Mouse (Mus musculus) hindbrain, embryonic 14.5 days (tissue): ENCODE measurements around the gene Birc2. TPM values are rescaled to one million over a fixed set of nuclear protein-coding genes. Genes with fewer than 3 reads are reported as not detected.

Experiments used
- ATAC-seq: fragments of 200-750 bp; cut with Nextera tagmentation; 2 replicates; pipeline ENCODE4 v1.8.0; 2017; ENCODE audit warnings: moderate number of reproducible peaks, mild to moderate bottlenecking, moderate TSS enrichment, moderate library complexity; ENCODE audit not compliant: low FRiP score
- DNase-seq: peaks from one replicate; pipeline ENCODE4 v3.0.0-alpha.2; 2015; ENCODE audit warnings: low spot score
- H3K27ac ChIP-seq: fragments of 300-500 bp; sonication (generic); 2 replicates; pipeline ENCODE4 v1.5.1; 2014; ENCODE audit warnings: mild to moderate bottlenecking, moderate library complexity
- H3K27me3 ChIP-seq: fragments of 300-500 bp; sonication (generic); 2 replicates; pipeline ENCODE4 v1.6.1; 2014; ENCODE audit warnings: mild to moderate bottlenecking, low read length, mixed read lengths; ENCODE audit not compliant: control insufficient read depth, insufficient read depth
- H3K36me3 ChIP-seq: fragments of 300-500 bp; sonication (generic); replicated peaks from 2 replicates; pipeline ENCODE4 v1.6.1; 2014; ENCODE audit not compliant: control insufficient read depth, insufficient read depth
- H3K4me1 ChIP-seq: fragments of 300-500 bp; sonication (generic); replicated peaks from 2 replicates; pipeline ENCODE4 v1.6.1; 2014; ENCODE audit warnings: antibody characterized with exemption, low read length, mixed read lengths; ENCODE audit not compliant: control insufficient read depth, insufficient read depth
- H3K4me2 ChIP-seq: fragments of 300-500 bp; sonication (generic); replicated peaks from 2 replicates; pipeline ENCODE4 v1.6.1; 2014; ENCODE audit warnings: mild to moderate bottlenecking, moderate library complexity
- H3K4me3 ChIP-seq: fragments of 300-500 bp; sonication (generic); replicated peaks from 2 replicates; pipeline ENCODE4 v1.5.1; 2014; ENCODE audit warnings: mild to moderate bottlenecking, low read length
- H3K9ac ChIP-seq: fragments of 300-500 bp; sonication (generic); 2 replicates; pipeline ENCODE4 v1.6.1; 2014
- H3K9me3 ChIP-seq: fragments of 300-500 bp; sonication (generic); 2 replicates; pipeline ENCODE4 v1.6.1; 2016; ENCODE audit warnings: low read length; ENCODE audit not compliant: control insufficient read depth
- WGBS: fragments of 180-500 bp; shearing (Covaris S2); extraction: QIAGEN DNeasy Blood & Tissue Kit; methylation state at CpG from one replicate; pipeline ENCODE4 v1.1.7; 2014; 5-methylcytosine and 5-hydroxymethylcytosine counted together
- polyA plus RNA-seq: library from polyadenylated mRNA; unstranded; fragments of >200 nt; fragmentation: Nextera tagmentation; extraction: Ambion mirVana; gene quantifications from 2 replicates; pipeline ENCODE4 v1.2.1, GENCODE M21; 2014

Birc2 gene
- polyA plus RNA-seq, 1 experiment from 2014 or later = 48.9 TPM

DNA sequence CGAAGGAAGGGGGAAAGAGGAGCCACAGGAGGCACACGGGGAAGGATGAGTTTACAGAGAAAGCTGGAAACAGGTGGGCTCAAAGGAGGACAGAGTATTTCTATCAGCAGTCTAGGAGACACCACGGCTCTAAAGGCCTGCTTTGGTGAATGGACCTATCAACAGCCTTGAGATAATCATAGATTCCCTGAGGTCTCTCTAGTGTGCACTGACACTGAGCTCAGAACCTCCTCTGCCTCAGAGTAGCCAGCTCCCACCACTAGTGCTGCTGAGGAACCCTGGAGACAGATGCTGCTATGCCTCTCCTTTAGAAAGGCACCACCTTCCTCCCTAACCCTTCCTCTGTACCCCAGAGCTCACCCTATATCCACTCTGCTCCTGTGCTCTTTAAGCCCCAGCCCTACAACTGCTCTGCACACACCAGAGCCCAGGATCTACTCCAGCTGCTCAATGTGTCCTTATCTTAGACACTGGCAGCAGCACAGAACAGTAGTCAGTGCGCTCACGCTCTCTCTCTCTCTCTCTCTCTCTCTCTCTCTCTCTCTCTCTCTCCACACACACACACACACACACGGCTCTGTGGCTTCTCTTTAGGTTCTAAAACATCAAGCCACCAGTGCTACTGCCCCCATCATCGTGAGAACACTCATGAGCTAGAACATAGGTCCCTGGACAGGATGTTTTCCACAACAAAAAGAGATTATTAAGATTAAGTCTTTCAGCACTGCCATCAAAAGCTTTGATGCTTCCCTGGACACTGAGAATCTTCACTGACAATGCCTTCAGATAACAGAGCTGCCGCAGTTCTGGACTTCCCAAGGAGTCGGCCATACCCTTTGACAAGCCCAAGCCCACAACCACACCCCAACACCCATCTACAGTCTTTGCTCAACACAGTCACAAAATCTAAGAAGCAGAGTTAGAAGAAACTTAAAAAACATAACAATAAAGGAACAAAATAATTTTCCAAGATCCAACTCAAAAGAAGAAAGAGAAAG lies 7.0 kb downstream of the Birc2 start:
- H3K27ac ChIP-seq = no peak overlapping the region
- peaks cover 21% of the 10 kb centered on the region for H3K36me3 ChIP-seq
- H3K4me2 ChIP-seq = peak overlapping the region; percentile 41
- H3K4me3 ChIP-seq = no peak overlapping the region
- H3K9me3 ChIP-seq = no peaks in the 10 kb centered on the region
- peaks cover 43% of the 10 kb centered on the region for H3K4me1 ChIP-seq
- no peak overlapping the region for H3K9ac ChIP-seq
- no peaks in the 10 kb centered on the region for H3K27me3 ChIP-seq
- ATAC-seq = no peak
- 86% methylated on average over 9 of the region's 9 CpGs for WGBS
- no peak for DNase-seq

DNA sequence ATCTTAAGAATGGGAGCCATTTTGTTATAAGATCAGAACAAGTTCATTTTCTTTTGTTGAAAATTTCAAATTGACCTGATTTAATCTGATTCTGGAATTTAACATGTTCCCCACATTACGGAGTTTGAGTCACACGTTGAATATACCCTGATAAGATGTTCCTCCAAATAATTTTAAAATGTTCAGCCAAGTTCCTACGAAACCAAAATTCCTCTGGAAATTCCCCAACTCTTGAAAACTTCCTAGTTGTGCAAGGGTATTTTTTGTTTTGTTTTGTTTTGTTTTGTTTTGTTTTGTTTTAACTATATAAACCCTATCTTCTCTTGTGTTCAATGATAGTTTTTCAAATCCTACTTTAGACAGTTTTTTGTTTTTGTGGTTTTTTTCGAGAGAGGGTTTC lies 8.2 kb downstream of the Birc2 start:
- WGBS = 97% methylated on average over 4 of the region's 4 CpGs
- Histone ChIP-seq H3K4me1 (peaks cover 38% of the 10 kb centered on the region), H3K9ac (no peak overlapping the region), H3K4me3 (no peak overlapping the region), H3K27me3 (no peaks in the 10 kb centered on the region), H3K9me3 (no peaks in the 10 kb centered on the region), H3K27ac (no peak overlapping the region), H3K4me2 (no peak overlapping the region), H3K36me3 (peaks cover 19% of the 10 kb centered on the region)
- DNase-seq (no peak), ATAC-seq (no peak)

DNA sequence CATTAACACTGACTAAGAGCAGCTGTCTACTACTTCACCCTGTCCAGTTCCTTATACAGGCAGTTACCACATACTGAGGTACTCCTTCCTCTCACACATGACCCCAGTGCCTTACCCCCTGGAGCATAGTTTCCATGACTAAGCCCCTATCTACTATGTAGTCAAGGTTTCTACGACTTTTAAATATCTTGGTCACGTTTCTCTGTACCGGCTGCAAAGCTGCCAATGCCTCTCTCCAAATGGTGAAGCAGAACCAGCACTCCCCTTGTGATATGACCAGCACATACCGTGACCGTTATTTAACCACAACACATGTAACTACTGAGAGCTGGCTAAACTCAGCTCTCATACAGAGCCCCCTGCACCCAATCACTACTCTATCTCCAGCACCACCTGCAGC lies 11.9 kb downstream of the Birc2 start:
- DNase-seq = no peak
- H3K4me1 ChIP-seq = peaks cover 6% of the 10 kb centered on the region; the same call in 1 of the 2 replicates
- H3K4me3 ChIP-seq = no peak overlapping the region
- H3K4me2 ChIP-seq = no peak overlapping the region
- no peak overlapping the region for H3K9ac ChIP-seq
- H3K36me3 ChIP-seq = peaks cover 25% of the 10 kb centered on the region
- H3K27me3 ChIP-seq = no peaks in the 10 kb centered on the region
- ATAC-seq = no peak
- no peak overlapping the region for H3K27ac ChIP-seq
- no peaks in the 10 kb centered on the region for H3K9me3 ChIP-seq
- 94% methylated on average over 5 of the region's 5 CpGs for WGBS

DNA sequence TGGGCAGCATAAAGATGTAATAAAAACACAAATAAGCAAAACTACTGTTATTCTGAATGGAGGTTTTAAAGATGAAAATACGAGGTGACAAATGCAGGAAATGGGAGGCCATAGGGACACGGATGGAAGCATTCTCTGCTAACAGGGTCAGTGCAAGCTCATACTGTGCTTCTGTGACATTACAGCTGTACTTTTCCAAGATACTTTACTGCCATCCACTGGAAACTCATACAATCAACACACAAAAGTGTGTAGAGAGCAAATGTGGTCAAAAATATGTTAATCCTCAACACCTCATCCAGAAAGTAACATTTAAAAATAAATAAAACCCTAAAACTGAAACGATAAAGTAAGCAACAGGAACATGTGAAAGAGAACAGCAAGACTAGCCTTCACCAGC lies 14.1 kb downstream of the Birc2 start:
- no peaks in the 10 kb centered on the region for H3K9me3 ChIP-seq
- 89% methylated on average over 3 of the region's 3 CpGs for WGBS
- ATAC-seq (no peak), DNase-seq (no peak)
- no peaks in the 10 kb centered on the region for H3K27me3 ChIP-seq
- H3K27ac ChIP-seq = no peak overlapping the region
- H3K4me2 ChIP-seq = no peak overlapping the region
- no peak overlapping the region for H3K4me3 ChIP-seq
- H3K9ac ChIP-seq = no peak overlapping the region
- H3K4me1 ChIP-seq = no peaks in the 10 kb centered on the region
- peaks cover 45% of the 10 kb centered on the region for H3K36me3 ChIP-seq

DNA sequence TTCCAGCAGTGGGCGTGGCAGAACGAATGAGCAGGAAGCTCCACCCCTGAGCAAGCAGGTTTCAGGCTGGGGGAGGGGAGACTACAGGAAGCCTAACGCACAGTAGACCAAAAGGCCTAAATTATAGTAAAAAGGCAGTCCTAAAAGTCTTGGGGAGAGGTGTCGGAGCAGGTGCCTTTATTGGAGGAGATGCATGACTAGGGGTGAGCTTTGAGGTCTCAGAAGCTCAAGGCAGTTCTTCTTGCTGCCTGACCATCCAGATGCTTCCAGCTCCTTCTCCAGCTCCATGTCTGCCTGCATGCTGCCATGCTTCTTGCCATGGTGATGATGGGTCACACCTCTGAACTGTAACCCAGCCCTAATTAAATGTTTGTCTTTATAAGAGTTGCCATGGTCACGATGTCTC lies 31.8 kb downstream of the Birc2 start:
- Histone ChIP-seq H3K36me3 (no peaks in the 10 kb centered on the region), H3K27ac (no peak overlapping the region), H3K4me1 (no peaks in the 10 kb centered on the region), H3K9ac (no peak overlapping the region), H3K27me3 (no peaks in the 10 kb centered on the region), H3K4me3 (no peak overlapping the region), H3K4me2 (no peak overlapping the region), H3K9me3 (no peaks in the 10 kb centered on the region)
- ATAC-seq (0 out of 2 replicates have a peak, but pooled peaks have one; percentile 14), DNase-seq (no peak)
- 85% methylated on average over 3 of the region's 5 CpGs for WGBS

DNA sequence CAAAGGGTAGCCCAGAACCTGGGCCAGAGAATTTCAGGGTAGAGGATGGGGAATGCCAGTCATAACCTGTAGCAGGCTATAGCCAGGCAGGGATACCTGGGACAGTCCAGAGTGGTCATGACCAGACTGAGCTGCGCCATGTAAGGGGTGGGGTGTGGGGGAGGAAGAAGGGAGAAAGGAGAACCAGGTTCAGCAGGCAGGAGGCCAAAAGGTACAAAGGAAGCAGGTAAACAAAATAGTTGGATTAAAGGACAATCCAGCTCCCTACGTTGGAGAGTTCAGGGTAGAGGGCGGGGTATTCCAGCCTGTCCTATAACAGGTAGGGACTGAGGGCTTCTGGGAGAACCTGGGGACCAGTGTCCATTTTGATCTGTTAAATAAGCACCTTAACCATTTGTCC lies 38.3 kb downstream of the Birc2 start:
- Histone ChIP-seq H3K9ac (no peak overlapping the region), H3K4me1 (no peaks in the 10 kb centered on the region), H3K9me3 (no peaks in the 10 kb centered on the region), H3K4me2 (no peak overlapping the region), H3K27ac (no peak overlapping the region), H3K27me3 (no peaks in the 10 kb centered on the region), H3K36me3 (no peaks in the 10 kb centered on the region; the same call in 1 of the 2 replicates), H3K4me3 (no peak overlapping the region)
- 92% methylated on average over 3 of the region's 3 CpGs for WGBS
- DNase-seq (no peak), ATAC-seq (no peak)

DNA sequence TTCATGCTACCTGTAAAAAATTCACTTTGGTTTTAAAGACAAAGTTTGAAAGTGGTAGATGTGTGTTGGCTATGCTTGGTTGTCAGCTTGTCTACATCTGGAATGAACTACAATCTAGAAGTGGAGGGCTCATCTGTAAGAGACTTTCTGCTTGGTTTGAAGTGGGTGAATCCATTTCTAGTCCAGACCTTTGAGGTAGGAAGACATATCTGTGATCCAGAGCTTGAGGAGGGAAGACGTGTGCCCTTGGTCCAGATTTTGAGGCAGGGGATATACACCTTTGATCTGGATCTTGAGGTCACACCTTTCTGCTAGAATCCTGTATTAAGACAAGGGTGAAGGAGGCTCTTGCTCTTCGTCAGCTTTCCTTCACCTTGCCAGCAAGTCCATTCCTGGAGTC lies 39.3 kb downstream of the Birc2 start:
- Histone ChIP-seq H3K9ac (no peak overlapping the region), H3K9me3 (no peaks in the 10 kb centered on the region), H3K4me3 (no peak overlapping the region), H3K4me2 (no peak overlapping the region), H3K27me3 (no peaks in the 10 kb centered on the region), H3K36me3 (no peaks in the 10 kb centered on the region; the same call in 1 of the 2 replicates), H3K27ac (no peak overlapping the region), H3K4me1 (no peaks in the 10 kb centered on the region)
- ATAC-seq = no peak
- WGBS = 92% methylated on average over 2 of the region's 2 CpGs
- no peak for DNase-seq

DNA sequence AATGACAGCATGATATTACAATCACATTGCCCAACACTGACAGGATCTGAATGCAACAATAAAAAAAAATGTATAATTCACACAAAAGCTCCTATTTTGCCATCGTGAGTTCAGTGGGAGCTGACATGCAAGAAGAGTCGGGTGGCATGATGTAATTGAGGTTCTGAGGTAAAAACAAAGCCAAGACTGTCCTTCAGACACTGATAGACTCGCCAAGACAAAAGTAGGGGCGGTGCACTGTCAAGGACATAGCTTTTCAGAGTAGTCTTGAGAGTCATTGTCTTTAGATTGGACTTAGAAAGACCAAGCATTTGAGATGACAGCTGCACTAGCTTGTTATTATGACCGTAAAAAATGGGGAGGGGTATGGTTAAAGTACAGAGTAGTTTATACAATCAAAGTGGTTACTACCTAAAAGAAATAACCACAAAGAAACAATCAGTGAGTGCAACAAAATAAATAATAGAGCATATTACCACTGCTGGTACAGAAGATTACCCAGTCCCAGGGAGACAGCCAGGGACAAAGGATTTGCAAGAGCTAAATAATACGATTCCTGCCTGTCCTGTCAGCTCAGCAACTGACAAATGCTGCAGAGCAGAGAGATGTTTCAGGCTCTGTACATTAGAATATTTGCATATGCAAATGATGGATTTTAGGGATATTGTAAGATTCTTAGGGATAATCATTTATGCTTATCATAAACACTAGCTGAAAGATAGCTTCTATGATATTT lies 40.6 kb downstream of the Birc2 start:
- 48% methylated on average over 6 of the region's 6 CpGs for WGBS
- ATAC-seq = peak; percentile 27; the same call in 1 of the 2 replicates
- H3K9me3 ChIP-seq = no peaks in the 10 kb centered on the region

DNA sequence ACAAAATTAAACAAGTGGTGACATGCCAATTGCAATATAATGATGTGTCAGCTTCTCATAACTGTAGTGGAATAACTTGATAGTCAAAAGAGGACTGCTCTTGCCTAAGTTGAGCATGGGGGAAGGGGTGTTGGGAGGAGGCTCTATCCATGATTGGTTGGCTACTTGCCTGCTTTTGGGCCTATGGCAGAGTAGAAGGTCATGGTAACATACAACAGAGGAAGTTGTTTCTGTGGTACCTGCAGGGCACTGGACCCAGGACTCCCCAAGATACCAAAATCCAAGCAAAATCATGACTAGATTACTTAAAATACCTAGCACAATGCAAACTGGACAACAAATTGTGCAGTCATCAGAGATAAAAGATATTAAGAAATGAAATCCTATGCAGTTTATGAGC lies 41.3 kb downstream of the Birc2 start:
- no peak overlapping the region for H3K27ac ChIP-seq
- no peak for ATAC-seq
- H3K9ac ChIP-seq = no peak overlapping the region

More for the DNA sequence above, 40.6 kb downstream of the Birc2 start:
- no peak overlapping the region for H3K9ac ChIP-seq
- no peak for DNase-seq
- no peak overlapping the region for H3K4me3 ChIP-seq
- H3K36me3 ChIP-seq = peaks cover 6% of the 10 kb centered on the region; the same call in 1 of the 2 replicates
- no peaks in the 10 kb centered on the region for H3K4me1 ChIP-seq
- no peak overlapping the region for H3K4me2 ChIP-seq
- no peaks in the 10 kb centered on the region for H3K27me3 ChIP-seq
- H3K27ac ChIP-seq = 0 out of 2 replicates have a peak overlapping the region, but pooled peaks have one; percentile 9

More for the DNA sequence above, 41.3 kb downstream of the Birc2 start:
- H3K4me2 ChIP-seq = no peak overlapping the region
- no peaks in the 10 kb centered on the region for H3K4me1 ChIP-seq
- no peak for DNase-seq
- no peaks in the 10 kb centered on the region for H3K27me3 ChIP-seq
- no peak overlapping the region for H3K4me3 ChIP-seq
- no peaks in the 10 kb centered on the region for H3K9me3 ChIP-seq
- H3K36me3 ChIP-seq = peaks cover 10% of the 10 kb centered on the region; the same call in 1 of the 2 replicates
